Mouse (Mus musculus) C2C12 (cell line): Measurements from ENCODE around the gene Slc37a4. TPM values are rescaled to one million over a fixed set of nuclear protein-coding genes. Genes with fewer than 3 reads are reported as not detected.
A peak's percentile ranks its signal among the peaks of the same experiment; 100 is the strongest.

Source experiments
- H3K27me3 ChIP-seq: one replicate; pipeline ENCODE4 v1.6.1; 2011; ENCODE audit not compliant: control insufficient read depth, insufficient read depth, insufficient read length
- H3K36me3 ChIP-seq: one replicate; pipeline ENCODE4 v1.6.1; 2011; ENCODE audit not compliant: control insufficient read depth, insufficient read depth
- H3K4me3 ChIP-seq: one replicate; pipeline ENCODE4 v1.5.1; 2011; ENCODE audit warnings: mild to moderate bottlenecking, control low read depth; ENCODE audit not compliant: poor library complexity, insufficient read depth, severe bottlenecking
- H3K79me2 ChIP-seq: one replicate; pipeline ENCODE4 v1.6.1; 2011; ENCODE audit not compliant: control insufficient read depth, insufficient read depth
- H3K79me3 ChIP-seq: one replicate; pipeline ENCODE4 v1.6.1; 2011; ENCODE audit warnings: low read depth, control low read depth
- H3ac ChIP-seq: one replicate; pipeline ENCODE3; 2011; ENCODE audit warnings: low read depth; ENCODE audit not compliant: control insufficient read depth, insufficient read length
- CEBPB ChIP-seq: IDR thresholded peaks from one replicate; pipeline ENCODE4 v1.6.1; 2011; ENCODE audit warnings: low read depth, mild to moderate bottlenecking, control low read depth, moderate library complexity
- CTCF ChIP-seq: IDR thresholded peaks from one replicate; pipeline ENCODE4 v1.5.1; 2011; ENCODE audit not compliant: control insufficient read depth, insufficient read depth, insufficient read length
- FOSL1 ChIP-seq: IDR thresholded peaks from one replicate; pipeline ENCODE4 v1.8.0; 2011; ENCODE audit warnings: mild to moderate bottlenecking, low read length; ENCODE audit not compliant: poor library complexity, insufficient read depth, severe bottlenecking
- MAX ChIP-seq: IDR thresholded peaks from one replicate; pipeline ENCODE4 v1.6.1; 2011; ENCODE audit warnings: mild to moderate bottlenecking, control low read depth
- MYOD1 ChIP-seq: IDR thresholded peaks from one replicate; pipeline ENCODE4 v1.6.1; 2011; ENCODE audit warnings: low read depth; ENCODE audit not compliant: control insufficient read depth, insufficient read length
- MYOG ChIP-seq: IDR thresholded peaks from one replicate; pipeline ENCODE4 v1.6.1; 2011; ENCODE audit not compliant: control insufficient read depth, insufficient read length; ENCODE audit errors: extremely low read depth
- USF1 ChIP-seq: IDR thresholded peaks from one replicate; pipeline ENCODE4 v1.6.1; 2011; ENCODE audit warnings: low read depth, mild to moderate bottlenecking, control low read depth, moderate library complexity
- polyA plus RNA-seq: library from polyadenylated mRNA; unstranded; fragments of >200 nt; fragmentation: generic; extraction: Trizol; gene quantifications from one replicate; pipeline ENCODE4 v1.2.1, GENCODE M21; 2012; ENCODE audit warnings: missing spikeins

Slc37a4 gene
- polyA plus RNA-seq, 1 experiment: 11.5 TPM

DNA sequence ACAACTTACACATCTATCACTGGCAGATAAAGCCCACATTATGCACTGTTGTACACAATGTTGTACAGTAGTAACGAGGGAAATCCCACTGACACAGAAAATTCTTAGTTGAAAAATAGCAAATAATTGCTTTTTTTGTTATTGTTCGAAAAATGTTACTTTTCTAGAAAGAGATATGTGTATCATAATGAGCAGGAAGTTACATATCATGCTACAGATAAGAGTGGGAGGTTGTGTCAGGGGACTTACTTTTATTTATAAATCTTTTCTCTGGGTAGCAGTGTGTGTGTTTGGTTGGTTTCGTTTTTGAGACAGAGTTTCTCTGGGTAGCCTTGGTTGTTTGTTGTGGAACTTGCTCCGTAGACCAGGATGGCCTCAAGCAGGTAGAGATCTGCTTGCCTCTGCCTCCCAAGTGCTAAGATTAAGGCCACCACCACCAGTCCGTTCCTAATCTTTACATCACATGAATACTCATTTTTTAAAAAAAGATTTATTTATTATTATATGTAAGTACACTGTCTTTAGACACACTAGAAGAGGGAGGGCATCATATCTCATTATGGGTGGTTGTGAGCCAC, 18.4 kb upstream of the Slc37a4 start:
- peak overlapping the region; percentile 78 for H3ac ChIP-seq
- H3K79me3 ChIP-seq: peaks cover 19% of the 10 kb centered on the region
- TF ChIP-seq CEBPB (no peak), MYOG (no peak), USF1 (no peak), MYOD1 (no peak), CTCF (no peak), MAX (no peak), FOSL1 (no peak)
- H3K36me3 ChIP-seq: peaks cover 24% of the 10 kb centered on the region
- H3K79me2 ChIP-seq: peaks cover 25% of the 10 kb centered on the region
- no peaks in the 10 kb centered on the region for H3K27me3 ChIP-seq
- H3K4me3 ChIP-seq: peak overlapping the region; percentile 56

GRCm38 (mm10) chr9:44379054-44379834, 17.4 kb upstream of the Slc37a4 start, which contains the start of gene Hyou1:
Hyou1 (plus strand) TSS chr9:44379490.
- TF ChIP-seq MAX: peak; percentile 86
- no peak for TF ChIP-seq CEBPB
- TF ChIP-seq MYOG: no peak
- TF ChIP-seq MYOD1: peak; percentile 16
- Histone ChIP-seq H3K4me3 (peak within 1 kb of the TSS; percentile 82), H3K79me2 (peaks cover 25% of the 10 kb centered on the region), H3K36me3 (peaks cover 30% of the 10 kb centered on the region), H3K79me3 (peaks cover 19% of the 10 kb centered on the region), H3K27me3 (no peaks in the 10 kb centered on the region), H3ac (peak within 1 kb of the TSS; percentile 84)

DNA sequence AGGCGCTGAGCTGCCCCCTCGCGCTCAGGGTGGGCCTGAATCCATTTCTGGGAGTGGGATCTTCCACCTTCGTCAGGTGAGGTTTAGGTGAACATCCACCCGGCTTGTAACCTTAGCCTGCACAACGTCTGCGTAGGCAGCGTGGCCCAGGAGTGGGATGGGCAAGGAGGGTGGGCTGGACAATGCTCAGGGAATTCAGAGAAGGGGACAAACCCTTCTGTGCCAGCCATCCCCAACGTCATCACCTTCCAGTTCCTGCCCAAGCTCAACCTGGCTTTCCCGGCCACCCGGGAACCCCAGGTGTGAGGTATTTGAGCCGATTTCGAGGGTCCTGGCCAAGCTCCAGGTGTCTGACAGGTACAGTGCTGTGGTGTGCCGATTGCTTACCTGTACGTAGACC, 16.8 kb upstream of the Slc37a4 start:
- Histone ChIP-seq H3K27me3 (no peaks in the 10 kb centered on the region), H3ac (peak overlapping the region; percentile 84), H3K36me3 (peaks cover 36% of the 10 kb centered on the region), H3K4me3 (peak overlapping the region; percentile 82), H3K79me2 (peaks cover 25% of the 10 kb centered on the region), H3K79me3 (peaks cover 19% of the 10 kb centered on the region)
- TF ChIP-seq FOSL1: no peak
- TF ChIP-seq MYOG: no peak
- no peak for TF ChIP-seq MAX
- no peak for TF ChIP-seq CTCF
- no peak for TF ChIP-seq MYOD1
- TF ChIP-seq CEBPB: no peak
- no peak for TF ChIP-seq USF1

- Histone ChIP-seq H3K36me3 (peaks cover 82% of the 10 kb centered on the region), H3ac (no peak overlapping the region), H3K4me3 (no peak overlapping the region), H3K79me2 (peaks cover 18% of the 10 kb centered on the region), H3K27me3 (no peaks in the 10 kb centered on the region), H3K79me3 (peaks cover 17% of the 10 kb centered on the region)
- no peak for TF ChIP-seq USF1
- no peak for TF ChIP-seq MAX
- TF ChIP-seq CEBPB: no peak
Observed at GRCm38 (mm10) chr9:44384596-44384995, 12.1 kb upstream of the Slc37a4 start.

DNA sequence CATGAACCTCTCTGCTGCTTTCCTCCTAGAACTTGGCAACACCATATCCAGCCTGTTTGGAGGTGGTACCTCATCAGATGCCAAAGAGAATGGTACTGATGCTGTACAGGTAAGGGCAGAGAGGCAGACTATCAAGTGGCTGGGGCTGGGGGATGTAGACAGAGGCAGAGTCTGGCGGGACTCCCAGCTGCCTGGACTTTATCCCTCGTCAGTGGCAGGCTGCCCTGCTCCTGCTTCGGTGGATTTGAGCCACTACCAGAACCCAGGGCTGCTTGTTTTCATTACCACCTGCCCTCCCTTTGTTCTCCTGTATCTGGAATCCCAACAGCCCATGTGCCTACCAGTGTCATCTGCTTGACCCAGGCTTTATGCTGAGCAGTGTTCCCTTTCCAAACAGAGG, 9.4 kb upstream of the Slc37a4 start:
- Histone ChIP-seq H3ac (no peak overlapping the region), H3K79me2 (no peaks in the 10 kb centered on the region), H3K36me3 (peaks cover 90% of the 10 kb centered on the region), H3K27me3 (no peaks in the 10 kb centered on the region), H3K79me3 (no peaks in the 10 kb centered on the region), H3K4me3 (no peak overlapping the region)
- TF ChIP-seq MYOG (no peak), MYOD1 (no peak), USF1 (no peak), CEBPB (no peak), CTCF (no peak), MAX (no peak), FOSL1 (no peak)

GRCm38 (mm10) chr9:44389273-44389672, 7.4 kb upstream of the Slc37a4 start:
- H3K79me3 ChIP-seq: no peaks in the 10 kb centered on the region
- peaks cover 75% of the 10 kb centered on the region for H3K36me3 ChIP-seq
- no peaks in the 10 kb centered on the region for H3K27me3 ChIP-seq
- no peak overlapping the region for H3K4me3 ChIP-seq
- H3ac ChIP-seq: no peak overlapping the region
- H3K79me2 ChIP-seq: no peaks in the 10 kb centered on the region
- TF ChIP-seq MYOG (no peak), CTCF (peak; percentile 47), FOSL1 (no peak), CEBPB (no peak)
